Mouse (Mus musculus) forebrain, embryonic 11.5 days (tissue): ENCODE measurements around the gene Hs6st1. TPM values are rescaled to one million over a fixed set of nuclear protein-coding genes. Genes with fewer than 3 reads are reported as not detected.
A peak's percentile ranks its signal among the peaks of the same experiment; 100 is the strongest.

ENCODE experiments used
- ATAC-seq: fragments of 200-750 bp; cut with Nextera tagmentation; replicated peaks from 2 replicates; pipeline ENCODE4 v1.8.0; 2017; ENCODE audit warnings: moderate TSS enrichment; ENCODE audit not compliant: low FRiP score
- DNase-seq: peaks from one replicate; pipeline ENCODE4 v3.0.0-alpha.2; 2017; ENCODE audit warnings: low spot score
- H3K27ac ChIP-seq: fragments of 300-500 bp; sonication (generic); 2 replicates; pipeline ENCODE4 v1.5.1; 2014; ENCODE audit warnings: low read depth, low read length
- H3K27me3 ChIP-seq: fragments of 300-500 bp; sonication (generic); 2 replicates; pipeline ENCODE4 v1.6.1; 2014; ENCODE audit warnings: mild to moderate bottlenecking, low read length, mixed read lengths; ENCODE audit not compliant: control insufficient read depth, insufficient read depth
- H3K36me3 ChIP-seq: fragments of 300-500 bp; sonication (generic); 2 replicates; pipeline ENCODE4 v1.6.1; 2014; ENCODE audit warnings: mild to moderate bottlenecking, low read length, moderate library complexity, mixed read lengths; ENCODE audit not compliant: control insufficient read depth, insufficient read depth
- H3K4me1 ChIP-seq: fragments of 300-500 bp; sonication (generic); replicated peaks from 2 replicates; pipeline ENCODE4 v1.6.1; 2014; ENCODE audit warnings: low read length, mixed read lengths; ENCODE audit not compliant: control insufficient read depth, insufficient read depth
- H3K4me2 ChIP-seq: fragments of 300-500 bp; sonication (generic); 2 replicates; pipeline ENCODE4 v1.6.1; 2014; ENCODE audit warnings: low read depth, mild to moderate bottlenecking, low read length, moderate library complexity, mixed read lengths; ENCODE audit not compliant: severe bottlenecking
- H3K4me3 ChIP-seq: fragments of 300-500 bp; sonication (generic); 2 replicates; pipeline ENCODE4 v1.5.1; 2014; ENCODE audit warnings: low read depth, low read length
- H3K9ac ChIP-seq: fragments of 300-500 bp; sonication (generic); 2 replicates; pipeline ENCODE4 v1.6.1; 2014; ENCODE audit warnings: low read length
- H3K9me3 ChIP-seq: fragments of 300-500 bp; sonication (generic); 2 replicates; pipeline ENCODE4 v1.6.1; 2016; ENCODE audit warnings: low read length, mixed read lengths; ENCODE audit not compliant: control insufficient read depth
- WGBS: fragments of 180-500 bp; shearing (Covaris S2); extraction: QIAGEN DNeasy Blood & Tissue Kit; methylation state at CpG from one replicate; pipeline ENCODE4 v1.1.7; 2014; 5-methylcytosine and 5-hydroxymethylcytosine counted together
- polyA plus RNA-seq: library from polyadenylated mRNA; unstranded; fragments of >200 nt; fragmentation: Nextera tagmentation; extraction: Ambion mirVana; gene quantifications from 2 replicates; pipeline ENCODE4 v1.2.1, GENCODE M21; 2014

Gene Hs6st1
- polyA plus RNA-seq, 1 experiment from 2014 or later = 14.9 TPM

GRCm38 (mm10) chr1:36072588-36073556, 4.7 kb downstream of the Hs6st1 start:
- ATAC-seq (no peak), DNase-seq (peak; percentile 28)
- Histone ChIP-seq H3K27ac (no peak overlapping the region), H3K36me3 (no peaks in the 10 kb centered on the region; the same call in 1 of the 2 replicates), H3K9me3 (no peaks in the 10 kb centered on the region), H3K9ac (no peak overlapping the region), H3K4me1 (peaks cover 15% of the 10 kb centered on the region), H3K4me3 (no peak overlapping the region), H3K27me3 (no peaks in the 10 kb centered on the region), H3K4me2 (0 out of 2 replicates have a peak overlapping the region, but pooled peaks have one; percentile 11)
- WGBS = 66% methylated on average over 11 of the region's 11 CpGs

GRCm38 (mm10) chr1:36073566-36073965, 5.4 kb downstream of the Hs6st1 start:
- no peak overlapping the region for H3K4me2 ChIP-seq

GRCm38 (mm10) chr1:36074197-36074596, 6.0 kb downstream of the Hs6st1 start:
- H3K27ac ChIP-seq = no peak overlapping the region
- H3K9ac ChIP-seq = no peak overlapping the region
- 97% methylated on average over 5 of the region's 5 CpGs for WGBS
- H3K9me3 ChIP-seq = no peaks in the 10 kb centered on the region
- ATAC-seq = no peak
- H3K4me1 ChIP-seq = peaks cover 15% of the 10 kb centered on the region
- no peaks in the 10 kb centered on the region for H3K27me3 ChIP-seq
- H3K4me3 ChIP-seq = no peak overlapping the region
- no peak for DNase-seq
- no peaks in the 10 kb centered on the region; the same call in 1 of the 2 replicates for H3K36me3 ChIP-seq
- H3K4me2 ChIP-seq = no peak overlapping the region

More at GRCm38 (mm10) chr1:36073566-36073965, 5.4 kb downstream of the Hs6st1 start:
- Histone ChIP-seq H3K4me3 (no peak overlapping the region), H3K27me3 (no peaks in the 10 kb centered on the region), H3K9ac (no peak overlapping the region), H3K9me3 (no peaks in the 10 kb centered on the region), H3K36me3 (no peaks in the 10 kb centered on the region; the same call in 1 of the 2 replicates), H3K4me1 (peaks cover 15% of the 10 kb centered on the region), H3K27ac (no peak overlapping the region)
- ATAC-seq = no peak
- WGBS = 92% methylated on average over 8 of the region's 8 CpGs
- no peak for DNase-seq

GRCm38 (mm10) chr1:36074968-36075367, 6.8 kb downstream of the Hs6st1 start:
- no peak overlapping the region for H3K4me2 ChIP-seq

GRCm38 (mm10) chr1:36075652-36076051, 7.5 kb downstream of the Hs6st1 start:
- no peaks in the 10 kb centered on the region; the same call in 1 of the 2 replicates for H3K36me3 ChIP-seq
- ATAC-seq = no peak
- no peak overlapping the region for H3K9ac ChIP-seq
- no peak overlapping the region for H3K27ac ChIP-seq
- H3K27me3 ChIP-seq = no peaks in the 10 kb centered on the region
- H3K4me1 ChIP-seq = peaks cover 7% of the 10 kb centered on the region
- 86% methylated on average over 5 of the region's 5 CpGs for WGBS
- H3K9me3 ChIP-seq = no peaks in the 10 kb centered on the region
- H3K4me3 ChIP-seq = no peak overlapping the region
- DNase-seq = no peak
- no peak overlapping the region for H3K4me2 ChIP-seq

More at GRCm38 (mm10) chr1:36074968-36075367, 6.8 kb downstream of the Hs6st1 start:
- no peak for DNase-seq
- H3K4me3 ChIP-seq = no peak overlapping the region
- H3K4me1 ChIP-seq = peaks cover 14% of the 10 kb centered on the region
- 84% methylated on average over 7 of the region's 7 CpGs for WGBS
- H3K27me3 ChIP-seq = no peaks in the 10 kb centered on the region
- no peak for ATAC-seq
- H3K36me3 ChIP-seq = no peaks in the 10 kb centered on the region; the same call in 1 of the 2 replicates
- H3K9me3 ChIP-seq = no peaks in the 10 kb centered on the region
- no peak overlapping the region for H3K9ac ChIP-seq
- no peak overlapping the region for H3K27ac ChIP-seq

- Histone ChIP-seq H3K4me1 (peaks cover 3% of the 10 kb centered on the region; the same call in 1 of the 2 replicates), H3K4me2 (no peak overlapping the region)
- no peak for DNase-seq
Observed at GRCm38 (mm10) chr1:36077084-36077483, 8.9 kb downstream of the Hs6st1 start.

GRCm38 (mm10) chr1:36078250-36078649, 10.1 kb downstream of the Hs6st1 start:
- no peaks in the 10 kb centered on the region; the same call in 1 of the 2 replicates for H3K36me3 ChIP-seq
- no peak overlapping the region for H3K4me3 ChIP-seq
- no peak overlapping the region for H3K9ac ChIP-seq
- WGBS = 100% methylated on average over 1 of the region's 1 CpGs
- ATAC-seq = no peak
- H3K9me3 ChIP-seq = no peaks in the 10 kb centered on the region
- DNase-seq = no peak
- peaks cover 3% of the 10 kb centered on the region; the same call in 1 of the 2 replicates for H3K4me1 ChIP-seq
- H3K4me2 ChIP-seq = no peak overlapping the region
- H3K27ac ChIP-seq = no peak overlapping the region
- H3K27me3 ChIP-seq = no peaks in the 10 kb centered on the region

More at GRCm38 (mm10) chr1:36077084-36077483, 8.9 kb downstream of the Hs6st1 start:
- H3K27ac ChIP-seq = no peak overlapping the region
- H3K9me3 ChIP-seq = no peaks in the 10 kb centered on the region
- ATAC-seq = peak; percentile 25; the same call in 1 of the 2 replicates
- no peak overlapping the region for H3K9ac ChIP-seq
- H3K27me3 ChIP-seq = no peaks in the 10 kb centered on the region
- H3K4me3 ChIP-seq = no peak overlapping the region
- H3K36me3 ChIP-seq = no peaks in the 10 kb centered on the region; the same call in 1 of the 2 replicates
- 64% methylated on average over 6 of the region's 6 CpGs for WGBS

GRCm38 (mm10) chr1:36079679-36080078, 11.5 kb downstream of the Hs6st1 start:
- Histone ChIP-seq H3K36me3 (no peaks in the 10 kb centered on the region; the same call in 1 of the 2 replicates), H3K4me1 (peaks cover 3% of the 10 kb centered on the region; the same call in 1 of the 2 replicates)

More at GRCm38 (mm10) chr1:36079679-36080078, 11.5 kb downstream of the Hs6st1 start:
- H3K4me2 ChIP-seq = no peak overlapping the region
- H3K9ac ChIP-seq = no peak overlapping the region
- H3K4me3 ChIP-seq = no peak overlapping the region
- DNase-seq (no peak), ATAC-seq (no peak)
- no peak overlapping the region for H3K27ac ChIP-seq
- 90% methylated on average over 8 of the region's 8 CpGs for WGBS
- no peaks in the 10 kb centered on the region for H3K9me3 ChIP-seq
- H3K27me3 ChIP-seq = no peaks in the 10 kb centered on the region
